Mouse (Mus musculus): Measurements from ENCODE around the gene Psg23.
"Not testable (repeated sequence)": the region's sequence is repeated elsewhere in the genome, so short reads cannot be mapped to it uniquely, and the experiment has no call there.

DNA sequence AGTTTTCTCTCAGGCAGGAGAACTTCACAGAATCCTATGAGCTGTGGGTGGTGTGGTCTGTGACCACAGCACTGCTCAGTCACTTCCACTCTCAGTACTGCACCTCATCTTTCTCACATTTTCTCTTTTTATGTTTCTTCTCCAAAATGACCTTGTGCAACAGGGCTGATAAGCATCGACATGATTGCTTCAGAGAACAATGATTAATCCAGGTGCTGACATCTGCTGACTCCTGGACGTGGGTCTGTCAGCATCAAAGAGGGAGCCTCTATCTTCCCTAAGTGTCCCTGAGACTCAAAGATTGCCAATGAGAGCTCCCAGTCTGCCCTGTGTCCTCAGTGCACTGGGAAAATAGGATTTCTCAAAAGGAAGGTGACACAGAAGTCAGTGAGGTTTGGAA lies at the start of gene Psg23:
- TF ChIP-seq CHD1 (IDR thresholded peaks at IDR 0.05; ENCODE audit: low read depth, low read length); ZC3H11A (IDR thresholded peaks at IDR 0.05; ENCODE audit: low read depth, low read length); USF1 (IDR thresholded peaks at IDR 0.05; ENCODE audit: low read depth, low read length); E2F4 (IDR thresholded peaks at IDR 0.05; ENCODE audit: insufficient replicate concordance, low read depth, low read length); POLR2A (IDR thresholded peaks at IDR 0.05; ENCODE audit: low read depth, low read length); CTCF (conservative IDR thresholded peaks at IDR 0.05 in 1 of 2, IDR thresholded peaks at IDR 0.05 in 1 of 2; ENCODE audit: low read depth in 2 of 2, low read length in 2 of 2): not testable (repeated sequence)

All from CH12.LX (cell line).